Mouse (Mus musculus) stomach, postnatal 0 days (tissue): ENCODE measurements around the gene Arhgap40. TPM values are rescaled to one million over a fixed set of nuclear protein-coding genes. Genes with fewer than 3 reads are reported as not detected.

Source experiments
- ATAC-seq: fragments of 200-750 bp; cut with Nextera tagmentation; 2 replicates; pipeline ENCODE4 v1.8.0; 2017; ENCODE audit not compliant: low FRiP score, low TSS enrichment
- DNase-seq: peaks from one replicate; pipeline ENCODE4 v3.0.0-alpha.2; 2016; ENCODE audit warnings: low spot score
- H3K27ac ChIP-seq: fragments of 300-500 bp; sonication (generic); replicated peaks from 2 replicates; pipeline ENCODE4 v1.5.1; 2014; ENCODE audit warnings: mild to moderate bottlenecking, control low read depth
- H3K27me3 ChIP-seq: fragments of 300-500 bp; sonication (generic); 2 replicates; pipeline ENCODE4 v1.6.1; 2014; ENCODE audit warnings: low read length; ENCODE audit not compliant: control insufficient read depth, insufficient read depth
- H3K36me3 ChIP-seq: fragments of 300-500 bp; sonication (generic); 2 replicates; pipeline ENCODE4 v1.6.1; 2014; ENCODE audit warnings: low read length, mixed read lengths; ENCODE audit not compliant: control insufficient read depth, insufficient read depth
- H3K4me1 ChIP-seq: fragments of 300-500 bp; sonication (generic); replicated peaks from 2 replicates; pipeline ENCODE4 v1.6.1; 2014; ENCODE audit warnings: antibody characterized with exemption; ENCODE audit not compliant: control insufficient read depth, insufficient read depth
- H3K4me2 ChIP-seq: fragments of 300-500 bp; sonication (generic); replicated peaks from 2 replicates; pipeline ENCODE4 v1.6.1; 2014; ENCODE audit warnings: low read depth, mild to moderate bottlenecking, control low read depth, moderate library complexity
- H3K4me3 ChIP-seq: fragments of 300-500 bp; sonication (generic); 2 replicates; pipeline ENCODE4 v1.5.1; 2014; ENCODE audit warnings: low read depth, low read length, control low read depth
- H3K9ac ChIP-seq: fragments of 300-500 bp; sonication (generic); 2 replicates; pipeline ENCODE4 v1.6.1; 2014; ENCODE audit warnings: mild to moderate bottlenecking, low read length, control low read depth, mixed read lengths
- H3K9me3 ChIP-seq: fragments of 300-500 bp; sonication (generic); 2 replicates; pipeline ENCODE4 v1.6.1; 2016; ENCODE audit warnings: low read length; ENCODE audit not compliant: control insufficient read depth
- CTCF ChIP-seq: IDR thresholded peaks from 2 replicates; pipeline ENCODE4 v1.5.1; 2016; ENCODE audit warnings: antibody characterized with exemption, low read depth, mild to moderate bottlenecking, moderate library complexity
- EP300 ChIP-seq: optimal IDR thresholded peaks from 2 replicates; pipeline ENCODE3; 2016; ENCODE audit warnings: antibody characterized with exemption
- WGBS: fragments of 180-500 bp; shearing (Covaris S2); extraction: QIAGEN DNeasy Blood & Tissue Kit; methylation state at CpG from one replicate; pipeline ENCODE4 v1.1.7; 2014; 5-methylcytosine and 5-hydroxymethylcytosine counted together
- polyA plus RNA-seq: library from polyadenylated mRNA; unstranded; fragments of >200 nt; fragmentation: Nextera tagmentation; extraction: Ambion mirVana; gene quantifications from 2 replicates; pipeline ENCODE4 v1.2.1, GENCODE M21; 2015

Arhgap40 gene
- polyA plus RNA-seq, 1 experiment from 2014 or later: 11.4 TPM

GRCm38 (mm10) chr2:158590495-158590894 is 77.9 kb downstream of the Arhgap40 start:
- DNase-seq (no peak), ATAC-seq (no peak)
- 61% methylated on average over 3 of the region's 3 CpGs for WGBS
- Histone ChIP-seq H3K9me3 (no peaks in the 10 kb centered on the region), H3K36me3 (no peaks in the 10 kb centered on the region), H3K4me3 (no peak overlapping the region), H3K9ac (no peak overlapping the region), H3K27me3 (no peaks in the 10 kb centered on the region), H3K4me1 (no peaks in the 10 kb centered on the region), H3K27ac (no peak overlapping the region), H3K4me2 (no peak overlapping the region)
- TF ChIP-seq EP300 (no peak), CTCF (no peak)

- H3K9ac ChIP-seq: no peak overlapping the region
- no peaks in the 10 kb centered on the region for H3K4me1 ChIP-seq
- no peak overlapping the region for H3K4me2 ChIP-seq
- WGBS: 49% methylated on average over 5 of the region's 5 CpGs
- no peaks in the 10 kb centered on the region for H3K9me3 ChIP-seq
- H3K36me3 ChIP-seq: no peaks in the 10 kb centered on the region
- TF ChIP-seq CTCF: no peak
- TF ChIP-seq EP300: no peak
- H3K27me3 ChIP-seq: no peaks in the 10 kb centered on the region
- DNase-seq: no peak
- no peak for ATAC-seq
- H3K27ac ChIP-seq: no peak overlapping the region
- H3K4me3 ChIP-seq: no peak overlapping the region
Observed at GRCm38 (mm10) chr2:158591286-158591685, 78.7 kb downstream of the Arhgap40 start.

- Histone ChIP-seq H3K9me3 (no peaks in the 10 kb centered on the region), H3K4me3 (no peak overlapping the region), H3K27me3 (no peaks in the 10 kb centered on the region), H3K27ac (no peak overlapping the region), H3K36me3 (no peaks in the 10 kb centered on the region), H3K9ac (no peak overlapping the region), H3K4me2 (no peak overlapping the region), H3K4me1 (no peaks in the 10 kb centered on the region)
- DNase-seq (no peak), ATAC-seq (no peak)
- 77% methylated on average over 4 of the region's 4 CpGs for WGBS
- no peak for TF ChIP-seq EP300
- TF ChIP-seq CTCF: no peak
Observed at GRCm38 (mm10) chr2:158593371-158593770, 80.8 kb downstream of the Arhgap40 start.

GRCm38 (mm10) chr2:158595103-158595502 is 82.5 kb downstream of the Arhgap40 start:
- ATAC-seq (no peak), DNase-seq (peak; percentile 47)
- no peak overlapping the region for H3K4me3 ChIP-seq
- WGBS: 0% methylated on average over 12 of the region's 12 CpGs
- H3K36me3 ChIP-seq: no peaks in the 10 kb centered on the region
- H3K27me3 ChIP-seq: no peaks in the 10 kb centered on the region
- no peaks in the 10 kb centered on the region for H3K9me3 ChIP-seq
- no peaks in the 10 kb centered on the region for H3K4me1 ChIP-seq
- TF ChIP-seq EP300 (no peak), CTCF (no peak)
- no peak overlapping the region for H3K27ac ChIP-seq
- H3K9ac ChIP-seq: no peak overlapping the region
- no peak overlapping the region for H3K4me2 ChIP-seq

- Histone ChIP-seq H3K9ac (no peak overlapping the region), H3K9me3 (no peaks in the 10 kb centered on the region), H3K4me1 (no peaks in the 10 kb centered on the region), H3K27ac (no peak overlapping the region), H3K4me2 (no peak overlapping the region), H3K27me3 (no peaks in the 10 kb centered on the region), H3K36me3 (no peaks in the 10 kb centered on the region), H3K4me3 (no peak overlapping the region)
- no peak for DNase-seq
- TF ChIP-seq EP300: no peak
- no peak for TF ChIP-seq CTCF
- no peak for ATAC-seq
- 33% methylated on average over 7 of the region's 7 CpGs for WGBS
Observed at GRCm38 (mm10) chr2:158595577-158595976, 83.0 kb downstream of the Arhgap40 start.

- Histone ChIP-seq H3K36me3 (no peaks in the 10 kb centered on the region), H3K9me3 (no peaks in the 10 kb centered on the region), H3K4me2 (no peak overlapping the region), H3K4me1 (no peaks in the 10 kb centered on the region), H3K27me3 (no peaks in the 10 kb centered on the region), H3K4me3 (no peak overlapping the region), H3K9ac (no peak overlapping the region), H3K27ac (no peak overlapping the region)
- 58% methylated on average over 1 of the region's 1 CpGs for WGBS
- no peak for TF ChIP-seq EP300
- TF ChIP-seq CTCF: no peak
- DNase-seq (no peak), ATAC-seq (no peak)
Observed at GRCm38 (mm10) chr2:158596803-158597202, 84.2 kb downstream of the Arhgap40 start.

Other genes starting within 250 kb of the Arhgap40 start
- 3.1 and 3.4 TPM in 2 replicates for gene Lbp, start 206.3 kb upstream of the Arhgap40 start, polyA plus RNA-seq
- gene Snhg11, start 137.2 kb upstream of the Arhgap40 start, polyA plus RNA-seq: 3.3 and 3.7 TPM in 2 replicates
- gene Ralgapb, start 102.9 kb upstream of the Arhgap40 start, polyA plus RNA-seq: 11.4 and 14.1 TPM in 2 replicates
- gene Adig, start 10.2 kb upstream of the Arhgap40 start, polyA plus RNA-seq: 2.3 and 2.9 TPM in 2 replicates
- gene Slc32a1, start 98.0 kb downstream of the Arhgap40 start, polyA plus RNA-seq: not detected in 2 replicates
- gene Actr5, start 112.1 kb downstream of the Arhgap40 start, polyA plus RNA-seq: 5.1 and 5.2 TPM in 2 replicates
- gene Ppp1r16b, start 152.6 kb downstream of the Arhgap40 start, polyA plus RNA-seq: 2.0 and 2.1 TPM in 2 replicates